Mouse (Mus musculus) right cerebral cortex, adult 18-20 months (tissue): ENCODE results near the gene Cym.

Source experiments
- DNase-seq: peaks from one replicate; pipeline ENCODE4 v3.0.0; 2022; ENCODE audit warnings: mixed read lengths

Gene Cym

GRCm38 (mm10) chr3:107221608-107222007 is at the start of gene Cym:
Gene Cym (minus strand): TSS chr3:107221732.
- no peak for DNase-seq

GRCm38 (mm10) chr3:107266814-107267345 is 45.3 kb upstream of the Cym start:
- DNase-seq = no peak

GRCm38 (mm10) chr3:107261851-107262165 is 40.3 kb upstream of the Cym start:
- peak; percentile 18 for DNase-seq

GRCm38 (mm10) chr3:107260956-107261850 is 39.7 kb upstream of the Cym start:
- peak; percentile 43 for DNase-seq

GRCm38 (mm10) chr3:107257924-107258323 is 36.4 kb upstream of the Cym start:
- DNase-seq = no peak

GRCm38 (mm10) chr3:107256724-107257123 is 35.2 kb upstream of the Cym start:
- DNase-seq = no peak

GRCm38 (mm10) chr3:107255992-107256391 is 34.5 kb upstream of the Cym start:
- DNase-seq = no peak

GRCm38 (mm10) chr3:107253925-107254324 is 32.4 kb upstream of the Cym start:
- no peak for DNase-seq

GRCm38 (mm10) chr3:107252035-107252434 is 30.5 kb upstream of the Cym start:
- DNase-seq = no peak

- DNase-seq = no peak
Measured at GRCm38 (mm10) chr3:107250320-107250719, 28.8 kb upstream of the Cym start.

- DNase-seq = no peak
Measured at GRCm38 (mm10) chr3:107249042-107249441, 27.5 kb upstream of the Cym start.

- no peak for DNase-seq
Measured at GRCm38 (mm10) chr3:107246876-107247275, 25.3 kb upstream of the Cym start.

- no peak for DNase-seq
Measured at GRCm38 (mm10) chr3:107241389-107242094, 20.0 kb upstream of the Cym start.

GRCm38 (mm10) chr3:107239607-107240006 is 18.1 kb upstream of the Cym start, which contains the start of gene Prok1:
Gene Prok1 (minus strand): TSS chr3:107239707.
- no peak for DNase-seq

GRCm38 (mm10) chr3:107238471-107238980 is 17.0 kb upstream of the Cym start:
- no peak for DNase-seq

- no peak for DNase-seq
Measured at GRCm38 (mm10) chr3:107238051-107238450, 16.5 kb upstream of the Cym start.

- no peak for DNase-seq
Measured at GRCm38 (mm10) chr3:107233945-107234344, 12.4 kb upstream of the Cym start.

- peak; percentile 86 for DNase-seq
Measured at GRCm38 (mm10) chr3:107233351-107233813, 11.8 kb upstream of the Cym start.

GRCm38 (mm10) chr3:107231202-107231601 is 9.7 kb upstream of the Cym start:
- no peak for DNase-seq

- DNase-seq = no peak
Measured at GRCm38 (mm10) chr3:107230527-107230926, 9.0 kb upstream of the Cym start, which contains the start of gene A630076J17Rik. Gene A630076J17Rik (plus strand): TSS chr3:107230614.

GRCm38 (mm10) chr3:107229822-107230221 is 8.3 kb upstream of the Cym start:
- DNase-seq = no peak

GRCm38 (mm10) chr3:107229221-107229620 is 7.7 kb upstream of the Cym start:
- no peak for DNase-seq

GRCm38 (mm10) chr3:107225820-107226219 is 4.3 kb upstream of the Cym start:
- no peak for DNase-seq
